In genomic region chr7:128031403-128031976, GRCm38 (mm10) we compare ENCODE assay signal across 7 mouse cellular contexts. TPM values are rescaled to one million over a fixed set of nuclear protein-coding genes. Genes with fewer than 3 reads are reported as not detected.
DNase-seq lines count a peak whose midpoint lies in the region; ATAC-seq lines count a peak whose summit lies in the region.

No protein-coding gene starts in this region.

- no peak overlapping the region for H3K4me2 ChIP-seq in midbrain, embryonic 11.5 days
- no peak overlapping the region for H3K4me2 ChIP-seq in midbrain, embryonic 15.5 days
- no peak overlapping the region for H3K4me2 ChIP-seq in stomach, embryonic 16.5 days (ENCODE audit: low read depth, low read length)

- DNase-seq in midbrain, embryonic 11.5 days (ENCODE audit: low spot score, missing footprints), result no peak
- peak; percentile 52 for DNase-seq in embryonic facial prominence, embryonic 10.5 days (ENCODE audit: low spot score)
- DNase-seq in kidney, postnatal 36 days, result peak; percentile 30 to 38
- DNase-seq in right cerebral cortex, adult 18-20 months, result no peak
- no peak for DNase-seq in adrenal gland, postnatal 25 days

- H3K4me3 ChIP-seq in midbrain, embryonic 11.5 days (ENCODE audit: low read depth, low read length), result no peak overlapping the region
- H3K4me3 ChIP-seq in midbrain, embryonic 15.5 days, result no peak overlapping the region
- H3K4me3 ChIP-seq in embryonic facial prominence, embryonic 10.5 days, result no peak overlapping the region
- no peak overlapping the region for H3K4me3 ChIP-seq in stomach, embryonic 16.5 days (replicated peaks; ENCODE audit: low read length)

- ATAC-seq in midbrain, embryonic 11.5 days (ENCODE audit: low FRiP score), result 0 out of 2 replicates have a peak, but pooled peaks have one; percentile 48
- ATAC-seq in midbrain, embryonic 15.5 days (replicated peaks), result no peak; the same call in 1 of the 2 replicates
- ATAC-seq in stomach, embryonic 16.5 days (ENCODE audit: insufficient read depth, low FRiP score), result peak; percentile 85; the same call in 1 of the 2 replicates

- no peaks in the 10 kb centered on the region for H3K4me1 ChIP-seq in midbrain, embryonic 11.5 days (ENCODE audit: control insufficient read depth, insufficient read depth, low read length)
- H3K4me1 ChIP-seq in midbrain, embryonic 15.5 days, result no peaks in the 10 kb centered on the region
- no peaks in the 10 kb centered on the region for H3K4me1 ChIP-seq in embryonic facial prominence, embryonic 10.5 days
- no peaks in the 10 kb centered on the region for H3K4me1 ChIP-seq in stomach, embryonic 16.5 days (ENCODE audit: control insufficient read depth, insufficient read depth, low read length)

- H3K27me3 ChIP-seq in midbrain, embryonic 11.5 days (ENCODE audit: control insufficient read depth, insufficient read depth, low read length), result no peaks in the 10 kb centered on the region
- H3K27me3 ChIP-seq in midbrain, embryonic 15.5 days (replicated peaks), result no peaks in the 10 kb centered on the region
- no peaks in the 10 kb centered on the region for H3K27me3 ChIP-seq in embryonic facial prominence, embryonic 10.5 days (replicated peaks; ENCODE audit: low read depth, poor library complexity, severe bottlenecking)
- H3K27me3 ChIP-seq in stomach, embryonic 16.5 days (ENCODE audit: control insufficient read depth, insufficient read depth, low read length), result no peaks in the 10 kb centered on the region

- H3K27ac ChIP-seq in midbrain, embryonic 11.5 days (ENCODE audit: low read depth, low read length), result no peak overlapping the region
- H3K27ac ChIP-seq in midbrain, embryonic 15.5 days, result no peak overlapping the region
- H3K27ac ChIP-seq in embryonic facial prominence, embryonic 10.5 days (replicated peaks), result no peak overlapping the region
- H3K27ac ChIP-seq in stomach, embryonic 16.5 days (ENCODE audit: low read length), result peak overlapping the region; percentile 80

- H3K36me3 ChIP-seq in midbrain, embryonic 11.5 days (ENCODE audit: control insufficient read depth, insufficient read depth, low read length), result no peaks in the 10 kb centered on the region
- no peaks in the 10 kb centered on the region for H3K36me3 ChIP-seq in midbrain, embryonic 15.5 days (replicated peaks)
- no peaks in the 10 kb centered on the region for H3K36me3 ChIP-seq in embryonic facial prominence, embryonic 10.5 days (replicated peaks)
- no peaks in the 10 kb centered on the region for H3K36me3 ChIP-seq in stomach, embryonic 16.5 days (ENCODE audit: control insufficient read depth, insufficient read depth, low read length)

- 35% methylated on average over 9 of the region's 9 CpGs for WGBS in midbrain, embryonic 11.5 days
- 36% methylated on average over 9 of the region's 9 CpGs for WGBS in midbrain, embryonic 15.5 days
- 35% methylated on average over 9 of the region's 9 CpGs for WGBS in embryonic facial prominence, embryonic 10.5 days
- 40% methylated on average over 9 of the region's 9 CpGs for WGBS in stomach, embryonic 16.5 days

- H3K9ac ChIP-seq in midbrain, embryonic 11.5 days (ENCODE audit: low read length), result no peak overlapping the region
- no peak overlapping the region for H3K9ac ChIP-seq in midbrain, embryonic 15.5 days
- no peak overlapping the region for H3K9ac ChIP-seq in stomach, embryonic 16.5 days (ENCODE audit: low read length)

- no peaks in the 10 kb centered on the region for H3K9me3 ChIP-seq in midbrain, embryonic 11.5 days (ENCODE audit: control insufficient read depth, low read length)
- H3K9me3 ChIP-seq in midbrain, embryonic 15.5 days, result no peaks in the 10 kb centered on the region
- no peaks in the 10 kb centered on the region for H3K9me3 ChIP-seq in embryonic facial prominence, embryonic 10.5 days
- no peaks in the 10 kb centered on the region for H3K9me3 ChIP-seq in stomach, embryonic 16.5 days (replicated peaks; ENCODE audit: control insufficient read depth, low read length)

RNA-seq across cellular contexts. Expression of gene Trim72, which starts 27.7 kb away (rescaled TPM):
- 0.07 TPM in 1 of 2 replicates, not detected in the other for polyA plus RNA-seq in midbrain, embryonic 11.5 days (2014; fragmentation: Nextera tagmentation; extraction: Ambion mirVana)
- 0.10 TPM in 1 of 2 replicates, not detected in the other for polyA plus RNA-seq in midbrain, embryonic 15.5 days (2015; fragmentation: Nextera tagmentation; extraction: Ambion mirVana)
- polyA plus RNA-seq in embryonic facial prominence, embryonic 10.5 days (2016; fragmentation: Nextera tagmentation; extraction: Ambion mirVana), result not detected in 2 replicates
- 0.39 and 1.9 TPM in 2 replicates for polyA plus RNA-seq in stomach, embryonic 16.5 days (2015; fragmentation: Nextera tagmentation; extraction: Ambion mirVana)
- total RNA-seq in adrenal gland, postnatal 25 days (2021), result 0.24 TPM in 1 of 2 replicates, not detected in the other

RNA-seq across cellular contexts. Expression of gene Itgam, which starts 30.9 kb away (rescaled TPM):
- polyA plus RNA-seq in midbrain, embryonic 11.5 days (2014; fragmentation: Nextera tagmentation; extraction: Ambion mirVana), result 0.20 and 0.37 TPM in 2 replicates
- polyA plus RNA-seq in midbrain, embryonic 15.5 days (2015; fragmentation: Nextera tagmentation; extraction: Ambion mirVana), result 1.3 and 1.4 TPM in 2 replicates
- 0.50 and 0.52 TPM in 2 replicates for polyA plus RNA-seq in embryonic facial prominence, embryonic 10.5 days (2016; fragmentation: Nextera tagmentation; extraction: Ambion mirVana)
- polyA plus RNA-seq in stomach, embryonic 16.5 days (2015; fragmentation: Nextera tagmentation; extraction: Ambion mirVana), result 4.1 and 4.3 TPM in 2 replicates
- total RNA-seq in adrenal gland, postnatal 25 days (2021), result 2.5 and 2.9 TPM in 2 replicates

RNA-seq across cellular contexts. Expression of gene Gm49368, which starts 31.0 kb away (rescaled TPM):
- not detected in 2 replicates for polyA plus RNA-seq in midbrain, embryonic 11.5 days (2014; fragmentation: Nextera tagmentation; extraction: Ambion mirVana)
- not detected in 2 replicates for polyA plus RNA-seq in midbrain, embryonic 15.5 days (2015; fragmentation: Nextera tagmentation; extraction: Ambion mirVana)
- not detected in 2 replicates for polyA plus RNA-seq in embryonic facial prominence, embryonic 10.5 days (2016; fragmentation: Nextera tagmentation; extraction: Ambion mirVana)
- 0.04 TPM in 1 of 2 replicates, not detected in the other for polyA plus RNA-seq in stomach, embryonic 16.5 days (2015; fragmentation: Nextera tagmentation; extraction: Ambion mirVana)
- total RNA-seq in adrenal gland, postnatal 25 days (2021), result not detected in 2 replicates

RNA-seq across cellular contexts. Expression of gene Pycard, which starts 37.8 kb away (rescaled TPM):
- polyA plus RNA-seq in midbrain, embryonic 11.5 days (2014; fragmentation: Nextera tagmentation; extraction: Ambion mirVana), result 5.5 and 6.7 TPM in 2 replicates
- polyA plus RNA-seq in midbrain, embryonic 15.5 days (2015; fragmentation: Nextera tagmentation; extraction: Ambion mirVana), result 6.5 and 7.9 TPM in 2 replicates
- 5.8 and 6.2 TPM in 2 replicates for polyA plus RNA-seq in embryonic facial prominence, embryonic 10.5 days (2016; fragmentation: Nextera tagmentation; extraction: Ambion mirVana)
- 179 and 188 TPM in 2 replicates for polyA plus RNA-seq in stomach, embryonic 16.5 days (2015; fragmentation: Nextera tagmentation; extraction: Ambion mirVana)
- 2.8 and 5.5 TPM in 2 replicates for total RNA-seq in adrenal gland, postnatal 25 days (2021)

Comparison
In these comparisons a context has a peak if more than half of its experiments do, and no peak if none do; other contexts are left out.
1. DNase-seq: peak in embryonic facial prominence, embryonic 10.5 days (single experiment) and kidney, postnatal 36 days (2 of 2); none in midbrain, embryonic 11.5 days (single experiment), right cerebral cortex, adult 18-20 months (single experiment) and adrenal gland, postnatal 25 days (single experiment).